Mouse (Mus musculus) midbrain, embryonic 11.5 days (tissue): ENCODE results near the gene Tex264. TPM values are rescaled to one million over a fixed set of nuclear protein-coding genes. Genes with fewer than 3 reads are reported as not detected.
A peak's percentile ranks its signal among the peaks of the same experiment; 100 is the strongest.

Experiments used
- ATAC-seq: fragments of 200-750 bp; cut with Nextera tagmentation; 2 replicates; pipeline ENCODE4 v1.8.0; 2017; ENCODE audit warnings: moderate TSS enrichment, moderate library complexity; ENCODE audit not compliant: low FRiP score
- DNase-seq: peaks from one replicate; pipeline ENCODE4 v3.0.0; 2015; ENCODE audit warnings: low spot score; ENCODE audit errors: missing footprints
- H3K27ac ChIP-seq: fragments of 300-500 bp; sonication (generic); 2 replicates; pipeline ENCODE4 v1.5.1; 2014; ENCODE audit warnings: low read depth, low read length
- H3K27me3 ChIP-seq: fragments of 300-500 bp; sonication (generic); 2 replicates; pipeline ENCODE4 v1.6.1; 2014; ENCODE audit warnings: mild to moderate bottlenecking, low read length, moderate library complexity, mixed read lengths; ENCODE audit not compliant: control insufficient read depth, insufficient read depth
- H3K36me3 ChIP-seq: fragments of 300-500 bp; sonication (generic); 2 replicates; pipeline ENCODE4 v1.6.1; 2014; ENCODE audit warnings: mild to moderate bottlenecking, low read length, moderate library complexity, mixed read lengths; ENCODE audit not compliant: control insufficient read depth, insufficient read depth
- H3K4me1 ChIP-seq: fragments of 300-500 bp; sonication (generic); 2 replicates; pipeline ENCODE4 v1.6.1; 2014; ENCODE audit warnings: low read length; ENCODE audit not compliant: control insufficient read depth, insufficient read depth
- H3K4me2 ChIP-seq: fragments of 300-500 bp; sonication (generic); 2 replicates; pipeline ENCODE4 v1.6.1; 2014; ENCODE audit warnings: mild to moderate bottlenecking, moderate library complexity
- H3K4me3 ChIP-seq: fragments of 300-500 bp; sonication (generic); 2 replicates; pipeline ENCODE4 v1.5.1; 2014; ENCODE audit warnings: low read depth, low read length
- H3K9ac ChIP-seq: fragments of 300-500 bp; sonication (generic); 2 replicates; pipeline ENCODE4 v1.6.1; 2014; ENCODE audit warnings: low read length
- H3K9me3 ChIP-seq: fragments of 300-500 bp; sonication (generic); 2 replicates; pipeline ENCODE4 v1.6.1; 2016; ENCODE audit warnings: low read length; ENCODE audit not compliant: control insufficient read depth
- WGBS: fragments of 180-500 bp; shearing (Covaris S2); extraction: QIAGEN DNeasy Blood & Tissue Kit; methylation state at CpG from one replicate; pipeline ENCODE4 v1.1.7; 2014; 5-methylcytosine and 5-hydroxymethylcytosine counted together
- polyA plus RNA-seq: library from polyadenylated mRNA; unstranded; fragments of >200 nt; fragmentation: Nextera tagmentation; extraction: Ambion mirVana; gene quantifications from 2 replicates; pipeline ENCODE4 v1.2.1, GENCODE M21; 2014

Tex264 gene
- polyA plus RNA-seq, 1 experiment from 2014 or later: 27.1 TPM

GRCm38 (mm10) chr9:106692973-106693481 is 7.3 kb upstream of the Tex264 start:
- DNase-seq (no peak), ATAC-seq (no peak)
- H3K4me2 ChIP-seq: no peak overlapping the region
- H3K36me3 ChIP-seq: peaks cover 15% of the 10 kb centered on the region
- no peak overlapping the region for H3K4me3 ChIP-seq
- 96% methylated on average over 11 of the region's 11 CpGs for WGBS
- H3K27ac ChIP-seq: no peak overlapping the region
- H3K9ac ChIP-seq: no peak overlapping the region
- H3K4me1 ChIP-seq: no peaks in the 10 kb centered on the region
- no peaks in the 10 kb centered on the region for H3K27me3 ChIP-seq
- no peaks in the 10 kb centered on the region for H3K9me3 ChIP-seq

- DNase-seq (no peak), ATAC-seq (no peak)
- Histone ChIP-seq H3K4me3 (no peak overlapping the region), H3K27me3 (no peaks in the 10 kb centered on the region), H3K27ac (no peak overlapping the region), H3K4me2 (no peak overlapping the region), H3K9ac (no peak overlapping the region), H3K36me3 (peaks cover 11% of the 10 kb centered on the region), H3K9me3 (no peaks in the 10 kb centered on the region), H3K4me1 (peaks cover 9% of the 10 kb centered on the region; the same call in 1 of the 2 replicates)
- 87% methylated on average over 8 of the region's 8 CpGs for WGBS
Measured at GRCm38 (mm10) chr9:106688834-106689233, 3.1 kb upstream of the Tex264 start.

GRCm38 (mm10) chr9:106686983-106687650 is 1.4 kb upstream of the Tex264 start:
- H3K9ac ChIP-seq: no peak overlapping the region
- H3K27ac ChIP-seq: no peak overlapping the region
- no peaks in the 10 kb centered on the region for H3K9me3 ChIP-seq
- no peak overlapping the region for H3K4me3 ChIP-seq
- H3K27me3 ChIP-seq: no peaks in the 10 kb centered on the region
- peak; percentile 54 for ATAC-seq
- peaks cover 9% of the 10 kb centered on the region; the same call in 1 of the 2 replicates for H3K4me1 ChIP-seq
- 39% methylated on average over 8 of the region's 8 CpGs for WGBS
- H3K36me3 ChIP-seq: no peaks in the 10 kb centered on the region; the same call in 1 of the 2 replicates
- DNase-seq: peak; percentile 96
- no peak overlapping the region for H3K4me2 ChIP-seq

DNA sequence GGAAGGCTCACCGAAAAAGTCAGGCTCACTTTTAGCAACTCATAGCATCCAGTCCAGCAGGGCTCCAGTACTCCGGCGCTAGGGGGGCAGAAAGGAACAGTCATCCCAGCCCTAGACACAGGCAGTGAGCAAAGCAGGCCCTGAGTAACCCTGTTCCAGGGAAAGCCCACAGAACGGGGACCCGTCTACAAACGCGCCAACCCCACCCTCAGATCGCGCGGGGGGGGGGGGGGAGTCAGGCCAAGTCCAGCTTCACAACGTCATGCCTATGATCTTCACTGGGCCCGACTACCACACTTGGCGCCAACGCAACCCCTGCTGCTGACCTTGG is 844 bp downstream of the Tex264 start:
- Histone ChIP-seq H3K4me3 (peak overlapping the region; percentile 73), H3K36me3 (no peaks in the 10 kb centered on the region), H3K9ac (peak overlapping the region; percentile 77), H3K9me3 (no peaks in the 10 kb centered on the region), H3K4me1 (peaks cover 9% of the 10 kb centered on the region; the same call in 1 of the 2 replicates), H3K27ac (no peak overlapping the region), H3K4me2 (peak overlapping the region; percentile 98), H3K27me3 (no peaks in the 10 kb centered on the region)
- 0 out of 2 replicates have a peak, but pooled peaks have one; percentile 5 for ATAC-seq
- DNase-seq: peak; percentile 84
- WGBS: 7% methylated on average over 9 of the region's 14 CpGs

- Histone ChIP-seq H3K9ac (peak overlapping the region; percentile 77; the same call in 1 of the 2 replicates), H3K27me3 (no peaks in the 10 kb centered on the region), H3K4me1 (peaks cover 9% of the 10 kb centered on the region; the same call in 1 of the 2 replicates), H3K4me2 (peak overlapping the region; percentile 98), H3K9me3 (no peaks in the 10 kb centered on the region), H3K4me3 (peak overlapping the region; percentile 73), H3K27ac (no peak overlapping the region), H3K36me3 (no peaks in the 10 kb centered on the region)
- ATAC-seq (no peak), DNase-seq (no peak)
- WGBS: 76% methylated on average over 6 of the region's 6 CpGs
Measured at GRCm38 (mm10) chr9:106684093-106684872, 1.4 kb downstream of the Tex264 start.

DNA sequence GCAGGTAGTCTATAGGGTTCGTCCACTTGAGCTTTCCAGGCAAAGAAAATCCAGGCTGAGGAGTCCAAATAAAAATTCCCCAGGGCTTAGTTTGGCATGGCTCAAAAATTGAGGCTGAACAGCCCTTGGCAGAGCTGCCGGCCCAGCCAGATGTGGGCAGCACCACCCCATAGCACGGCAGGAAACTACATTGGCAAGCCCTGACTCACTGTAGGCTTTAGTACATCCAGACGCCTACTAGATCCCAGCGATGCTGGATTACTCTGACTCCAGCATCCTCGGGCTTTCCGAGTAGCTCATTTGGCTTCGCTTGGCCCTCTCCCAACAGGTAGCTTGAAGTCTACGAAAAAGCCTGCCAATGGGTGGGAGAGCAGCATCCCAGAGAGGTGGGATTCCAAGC is 4.7 kb downstream of the Tex264 start:
- Histone ChIP-seq H3K4me3 (no peak overlapping the region), H3K9ac (no peak overlapping the region), H3K27ac (no peak overlapping the region), H3K36me3 (no peaks in the 10 kb centered on the region; the same call in 1 of the 2 replicates), H3K9me3 (no peaks in the 10 kb centered on the region), H3K4me2 (no peak overlapping the region), H3K27me3 (no peaks in the 10 kb centered on the region), H3K4me1 (peaks cover 7% of the 10 kb centered on the region; the same call in 1 of the 2 replicates)
- 91% methylated on average over 9 of the region's 9 CpGs for WGBS
- ATAC-seq (no peak), DNase-seq (no peak)

- no peak for DNase-seq
Measured at GRCm38 (mm10) chr9:106678242-106678641, 7.5 kb downstream of the Tex264 start.

GRCm38 (mm10) chr9:106677702-106678101 is 8.0 kb downstream of the Tex264 start:
- no peak for DNase-seq
- WGBS: 93% methylated on average over 5 of the region's 5 CpGs
- H3K9ac ChIP-seq: no peak overlapping the region

More at GRCm38 (mm10) chr9:106678242-106678641, 7.5 kb downstream of the Tex264 start:
- Histone ChIP-seq H3K9me3 (no peaks in the 10 kb centered on the region), H3K4me1 (no peaks in the 10 kb centered on the region), H3K36me3 (no peaks in the 10 kb centered on the region; the same call in 1 of the 2 replicates), H3K27me3 (no peaks in the 10 kb centered on the region), H3K27ac (no peak overlapping the region), H3K9ac (no peak overlapping the region), H3K4me3 (no peak overlapping the region), H3K4me2 (no peak overlapping the region)
- WGBS: 76% methylated on average over 4 of the region's 4 CpGs
- ATAC-seq: no peak

GRCm38 (mm10) chr9:106676571-106676970 is 9.2 kb downstream of the Tex264 start:
- ATAC-seq (no peak), DNase-seq (no peak)
- Histone ChIP-seq H3K4me2 (no peak overlapping the region), H3K27ac (no peak overlapping the region), H3K9ac (no peak overlapping the region), H3K9me3 (no peaks in the 10 kb centered on the region), H3K4me3 (no peak overlapping the region), H3K27me3 (no peaks in the 10 kb centered on the region), H3K4me1 (no peaks in the 10 kb centered on the region), H3K36me3 (no peaks in the 10 kb centered on the region; the same call in 1 of the 2 replicates)
- 74% methylated on average over 4 of the region's 4 CpGs for WGBS

More at GRCm38 (mm10) chr9:106677702-106678101, 8.0 kb downstream of the Tex264 start:
- Histone ChIP-seq H3K4me3 (no peak overlapping the region), H3K4me1 (no peaks in the 10 kb centered on the region), H3K36me3 (no peaks in the 10 kb centered on the region; the same call in 1 of the 2 replicates), H3K27ac (no peak overlapping the region), H3K4me2 (no peak overlapping the region), H3K27me3 (no peaks in the 10 kb centered on the region), H3K9me3 (no peaks in the 10 kb centered on the region)
- ATAC-seq: no peak
